Mouse (Mus musculus): ENCODE data around the gene Cyp4f18.

DNA sequence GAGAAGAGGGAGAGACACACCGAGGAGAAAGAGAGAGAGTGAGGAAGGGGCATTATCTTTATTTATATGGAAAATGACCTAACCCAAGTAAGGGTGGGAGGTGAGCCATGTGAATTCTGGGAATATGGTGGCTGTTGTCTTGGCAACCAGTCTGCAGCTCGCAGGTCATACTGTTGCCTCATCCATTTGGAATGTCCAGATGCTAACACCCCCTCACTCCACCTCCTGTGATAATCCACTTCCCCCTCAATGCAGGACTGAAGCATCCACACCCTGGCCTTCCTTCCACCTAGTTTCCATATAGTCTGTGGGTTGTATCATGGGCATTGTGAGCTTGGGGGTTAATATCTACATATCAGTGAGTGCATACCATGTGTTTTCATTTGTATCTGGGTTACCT, 10.4 kb upstream of the Cyp4f18 start:
- TF ChIP-seq ELF1 (IDR thresholded peaks at IDR 0.05; ENCODE audit: low read depth, low read length) (no peak), POLR2A (IDR thresholded peaks at IDR 0.05; ENCODE audit: control insufficient read depth in 1 of 2, insufficient read depth in 1 of 2, low read depth in 1 of 2, low read length in 2 of 2, poor library complexity in 1 of 2) (no peak), RCOR1 (IDR thresholded peaks at IDR 0.05; ENCODE audit: low read depth, low read length) (no peak)

All from MEL (cell line).